Mouse (Mus musculus) ES-E14 (cell line): Measurements from ENCODE around the gene Inpp5b. TPM values are rescaled to one million over a fixed set of nuclear protein-coding genes. Genes with fewer than 3 reads are reported as not detected.

Experiments
- DNase-seq: peaks from one replicate; pipeline ENCODE4 v3.0.0-alpha.2; 2013; ENCODE audit warnings: low read depth, low spot score
- H3K27ac ChIP-seq: 2 replicates; pipeline ENCODE4 v1.5.1; 2012; ENCODE audit warnings: low read depth, mild to moderate bottlenecking, low read length, moderate library complexity, mixed read lengths; ENCODE audit not compliant: poor library complexity, insufficient read depth, severe bottlenecking
- H3K36me3 ChIP-seq: 2 replicates; pipeline ENCODE4 v1.6.1; 2012; ENCODE audit warnings: mild to moderate bottlenecking, low read length, moderate library complexity, mixed read lengths; ENCODE audit not compliant: control insufficient read depth, poor library complexity, insufficient read depth, severe bottlenecking
- H3K4me1 ChIP-seq, 2 experiments: fragments of 150-350 bp in 1 of 2; sonication (generic) in 1 of 2; 2 replicates each; pipeline ENCODE4 v1.6.1; 2012; ENCODE audit warnings: low read length in 2 of 2, mild to moderate bottlenecking in 1 of 2, mixed read lengths in 1 of 2; ENCODE audit not compliant: control insufficient read depth in 2 of 2, insufficient read depth in 2 of 2, poor library complexity in 1 of 2
- H3K4me3 ChIP-seq, 2 experiments: fragments of 150-350 bp in 1 of 2; sonication (generic) in 1 of 2; 2 replicates each; pipeline ENCODE4 v1.5.1; 2012; ENCODE audit warnings: low read length in 2 of 2, low read depth in 1 of 2, mild to moderate bottlenecking in 1 of 2, mixed read lengths in 1 of 2; ENCODE audit not compliant: insufficient read depth in 1 of 2, poor library complexity in 1 of 2, severe bottlenecking in 1 of 2
- H3K9ac ChIP-seq: 2 replicates; pipeline ENCODE4 v1.6.1; 2012; ENCODE audit warnings: low read depth, mild to moderate bottlenecking, low read length, mixed read lengths; ENCODE audit not compliant: poor library complexity, insufficient read depth, severe bottlenecking
- H3K9me3 ChIP-seq: fragments of 150-350 bp; sonication (generic); 2 replicates; pipeline ENCODE4 v1.6.1; 2012; ENCODE audit warnings: low read depth, mild to moderate bottlenecking, low read length; ENCODE audit not compliant: control insufficient read depth, insufficient read depth
- CHD2 ChIP-seq: IDR thresholded peaks from 2 replicates; pipeline ENCODE4 v1.6.1; 2014; ENCODE audit warnings: mild to moderate bottlenecking, low read depth, low read length, inconsistent platforms
- HCFC1 ChIP-seq: IDR thresholded peaks from 2 replicates; pipeline ENCODE4 v1.6.1; 2012; ENCODE audit warnings: low read length, inconsistent platforms, borderline replicate concordance; ENCODE audit not compliant: insufficient read depth
- MAFK ChIP-seq: IDR thresholded peaks from 2 replicates; pipeline ENCODE4 v1.6.1; 2014; ENCODE audit warnings: mild to moderate bottlenecking, low read depth, low read length, inconsistent platforms; ENCODE audit not compliant: insufficient read depth
- ZC3H11A ChIP-seq: IDR thresholded peaks from 2 replicates; pipeline ENCODE4 v1.6.1; 2012; ENCODE audit warnings: low read depth, mild to moderate bottlenecking, inconsistent platforms, low read length, borderline replicate concordance
- ZNF384 ChIP-seq: IDR thresholded peaks from 2 replicates; pipeline ENCODE4 v1.6.1; 2012; ENCODE audit warnings: low read depth, low read length, inconsistent platforms
- in situ Hi-C, 2 experiments: fragments of 600-800 bp; cut with MboI; formaldehyde crosslinking; loops; one replicate each; pipeline ENCODE4 v1.15.1; 2025; ENCODE audit warnings: low sequenced_read_pairs in 2 of 2, inconsistent platforms in 1 of 2; ENCODE audit not compliant: unreplicated experiment in 2 of 2
- total RNA-seq: library from RNA; depleted of rRNA; stranded (reverse); fragments of 300-350 nt; gene quantifications from 2 replicates; pipeline ENCODE4 v1.2.3, GENCODE M21; 2012

Gene Inpp5b
- total RNA-seq, 1 experiment: 14.0 TPM

DNA sequence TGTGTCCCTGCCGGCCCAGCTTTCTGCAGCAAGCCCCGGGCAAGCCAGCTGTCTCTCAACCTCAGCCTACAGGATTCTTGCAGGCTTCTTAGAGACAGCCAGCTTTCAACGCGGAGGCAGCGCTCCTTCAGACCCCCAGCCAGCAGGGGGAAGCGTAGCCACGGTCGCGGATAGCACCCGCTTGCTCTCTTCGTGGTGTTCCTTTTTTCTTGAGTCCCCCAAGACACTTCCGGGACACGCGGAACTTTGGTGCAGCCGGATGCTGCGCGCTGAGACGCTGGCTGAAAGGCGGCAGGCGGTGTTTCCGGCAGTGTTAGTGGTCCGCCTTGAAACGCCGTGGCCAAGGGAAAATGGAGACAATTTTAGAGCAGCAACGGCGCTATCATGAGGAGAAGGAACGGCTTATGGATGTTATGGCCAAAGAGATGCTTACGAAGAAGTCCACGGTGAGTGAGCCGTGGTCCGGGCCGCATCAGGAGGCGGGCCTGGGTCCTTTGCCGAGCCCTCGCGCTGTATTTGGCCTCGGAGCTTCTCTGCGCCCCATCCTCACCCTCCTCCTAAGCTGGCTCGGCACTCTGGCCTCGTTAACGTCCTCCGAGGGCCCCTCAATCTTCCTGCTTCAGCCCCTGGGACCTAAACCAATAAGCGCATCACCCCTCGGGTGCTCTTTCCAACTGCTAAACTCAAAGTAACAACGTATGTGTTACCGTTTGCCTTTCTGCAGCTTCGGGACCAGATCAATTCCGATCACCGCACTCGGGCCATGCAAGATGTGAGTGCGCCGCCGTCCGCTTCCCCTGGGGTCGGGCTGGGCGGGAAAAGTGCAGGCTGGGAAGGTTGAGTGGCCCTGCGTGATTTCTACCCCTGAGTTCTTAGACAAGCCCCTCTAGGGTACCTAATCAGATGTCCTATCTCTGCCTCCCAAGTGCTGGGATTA is 26.8 kb upstream of the Inpp5b start, which contains the start of gene Sf3a3:
Gene Sf3a3, plus strand, starts transcription at position 232 of the 937 bp plus-strand sequence.
- peak; percentile 93 for DNase-seq
- H3K9me3 ChIP-seq: no peaks in the 10 kb centered on the region
- peaks cover 18% of the 10 kb centered on the region; the same call in 1 of the 2 replicates for H3K36me3 ChIP-seq
- in situ Hi-C loops: no loop called here
- TF ChIP-seq ZC3H11A: no peak
- no peak for TF ChIP-seq MAFK
- peak; percentile 89 for TF ChIP-seq HCFC1
- no peak for TF ChIP-seq ZNF384
- TF ChIP-seq CHD2: peak; percentile 46; the same call in 1 of the 2 replicates
- peak within 1 kb of the TSS; percentile 77 to 95 for H3K4me3 ChIP-seq
- H3K4me1 ChIP-seq: 0 out of 4 replicates have a peak, but pooled peaks cover 0 to 3% of the 10 kb centered on the region in 2 experiments
- H3K27ac ChIP-seq: peak within 1 kb of the TSS; percentile 54; the same call in 1 of the 2 replicates
- H3K9ac ChIP-seq: peak within 1 kb of the TSS; percentile 83

DNA sequence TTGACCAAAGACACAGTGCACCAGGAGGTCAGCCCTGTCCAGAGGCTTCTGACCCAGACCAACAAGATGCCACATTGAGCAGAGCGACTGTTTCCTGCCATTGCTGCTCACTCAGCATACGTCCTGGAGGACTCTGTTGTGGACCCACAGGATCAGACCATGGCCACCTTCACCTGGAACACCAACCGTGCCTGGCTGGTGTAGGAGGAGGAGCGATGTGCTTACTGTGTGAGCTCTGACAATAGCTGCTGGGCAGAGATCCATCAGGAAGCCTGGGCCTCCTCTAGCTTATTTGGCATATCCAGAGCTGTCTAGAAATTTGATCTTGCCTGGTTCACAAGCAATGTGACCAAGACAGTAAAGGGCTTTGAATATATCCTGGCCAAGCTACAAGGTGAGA is 22.5 kb upstream of the Inpp5b start:
- H3K4me3 ChIP-seq: no peak overlapping the region
- no peak for DNase-seq
- H3K9ac ChIP-seq: no peak overlapping the region
- H3K9me3 ChIP-seq: no peaks in the 10 kb centered on the region
- in situ Hi-C loops: no loop called here
- no peak overlapping the region for H3K27ac ChIP-seq
- no peak for TF ChIP-seq MAFK
- peaks cover 42% of the 10 kb centered on the region for H3K36me3 ChIP-seq
- 0 out of 4 replicates have a peak, but pooled peaks cover 0 to 2% of the 10 kb centered on the region in 2 experiments for H3K4me1 ChIP-seq

DNA sequence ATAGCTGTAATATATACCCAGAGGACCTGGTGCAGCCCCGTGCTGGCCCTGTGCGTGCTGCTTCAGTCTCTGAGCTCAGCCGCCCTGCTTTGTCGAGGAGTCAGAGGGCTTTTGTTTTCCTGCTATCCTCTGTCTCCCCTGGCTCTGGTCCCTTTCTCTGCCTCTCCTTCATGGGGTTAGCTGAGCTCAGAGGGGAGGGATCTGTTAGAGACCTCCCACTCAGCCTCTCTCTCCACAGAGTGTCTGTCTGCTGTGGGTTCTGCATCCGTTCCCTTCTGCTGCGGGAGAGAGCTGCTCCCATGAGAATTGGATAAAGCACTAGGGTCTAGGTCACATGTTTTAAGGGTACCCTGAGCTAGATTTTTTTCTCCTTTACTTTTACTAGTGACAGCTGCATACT is 15.5 kb upstream of the Inpp5b start:
- no peak overlapping the region for H3K4me3 ChIP-seq
- no peak for DNase-seq
- no peak overlapping the region for H3K9ac ChIP-seq
- H3K4me1 ChIP-seq: no peaks in the 10 kb centered on the region
- H3K27ac ChIP-seq: no peak overlapping the region
- no peak for TF ChIP-seq MAFK
- TF ChIP-seq CHD2: no peak
- TF ChIP-seq ZC3H11A: no peak
- TF ChIP-seq ZNF384: no peak
- no peak for TF ChIP-seq HCFC1
- in situ Hi-C loops: no loop called here
- peaks cover 61% of the 10 kb centered on the region for H3K36me3 ChIP-seq
- no peaks in the 10 kb centered on the region for H3K9me3 ChIP-seq

DNA sequence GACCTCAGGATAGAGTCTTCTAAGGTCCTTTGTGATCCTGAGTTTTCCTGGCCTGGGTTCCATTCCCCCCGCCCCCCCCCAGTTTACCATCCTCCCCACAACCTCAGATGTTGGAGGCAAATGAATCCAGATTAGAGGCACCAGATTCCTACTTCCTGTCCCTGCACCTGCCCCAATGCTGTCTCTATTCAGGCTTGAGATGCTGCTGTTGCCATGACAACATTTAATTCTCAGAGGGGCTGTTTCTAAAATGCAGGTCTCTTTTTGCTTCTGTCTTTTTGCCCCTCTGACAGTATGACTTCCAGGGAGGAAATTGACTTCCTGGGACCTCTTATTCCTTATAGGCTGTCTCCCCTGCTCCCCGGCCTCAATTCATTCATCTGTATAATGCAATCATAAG is 4.7 kb upstream of the Inpp5b start:
- Histone ChIP-seq H3K36me3 (peaks cover 6% of the 10 kb centered on the region), H3K4me1 (peaks cover 2 to 8% of the 10 kb centered on the region in 2 experiments; a peak in 1 of 4 replicates), H3K4me3 (no peak overlapping the region), H3K9me3 (no peaks in the 10 kb centered on the region), H3K27ac (no peak overlapping the region), H3K9ac (no peak overlapping the region)
- in situ Hi-C loops: no loop called here
- no peak for DNase-seq
- TF ChIP-seq HCFC1: no peak
- TF ChIP-seq CHD2: no peak
- TF ChIP-seq MAFK: no peak
- no peak for TF ChIP-seq ZC3H11A
- no peak for TF ChIP-seq ZNF384
